Mouse (Mus musculus) T-helper 1 cell (primary cell): ENCODE results near the gene Olfr1219.

Experiments
- in situ Hi-C: fragments of 300-600 bp; cut with MboI, MseI; formaldehyde crosslinking; loops from one replicate; pipeline ENCODE4 v1.15.1; 2025; ENCODE audit warnings: high pct_unique_total_duplicates

Gene Olfr1219

DNA sequence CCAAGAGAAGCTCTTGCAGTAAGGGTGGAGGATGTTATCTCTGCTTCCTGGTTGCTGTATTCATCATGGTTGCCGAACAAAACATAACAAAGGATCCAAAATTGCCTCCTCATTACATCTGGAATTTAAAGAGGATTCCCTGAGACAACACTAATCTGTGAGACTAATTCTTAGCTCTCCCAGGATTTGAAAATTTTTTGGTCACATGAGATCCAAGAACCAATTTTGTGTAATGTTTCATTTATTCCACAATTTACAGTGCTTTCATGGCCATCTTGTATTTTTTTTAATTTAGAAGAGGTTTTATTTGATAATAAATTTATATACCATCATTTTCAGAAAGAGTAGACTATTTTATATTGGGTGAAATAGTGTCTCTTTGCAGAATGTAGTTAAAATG is at the start of gene Olfr1219:
Gene Olfr1219 (minus strand): TSS at position 101 of the 400 bp plus-strand sequence.
- in situ Hi-C loops, result no loop called here

GRCm38 (mm10) chr2:89132954-89133353 is 49.6 kb upstream of the Olfr1219 start, which contains the start of gene Olfr1222:
Olfr1222 (minus strand) TSS chr2:89133054.
- in situ Hi-C loops, result no loop called here

GRCm38 (mm10) chr2:89117183-89117582 is 33.9 kb upstream of the Olfr1219 start, which contains the start of gene Olfr1221:
Olfr1221 (minus strand) TSS chr2:89117283.
- in situ Hi-C loops, result no loop called here

- in situ Hi-C loops, result no loop called here
These were observed 23.4 kb upstream of the Olfr1219 start, which contains the start of gene Olfr1220 for GRCm38 (mm10) chr2:89106735-89107134. Olfr1220 (minus strand) TSS chr2:89106835.

GRCm38 (mm10) chr2:89105651-89106050 is 22.3 kb upstream of the Olfr1219 start:
- in situ Hi-C loops, result no loop called here

DNA sequence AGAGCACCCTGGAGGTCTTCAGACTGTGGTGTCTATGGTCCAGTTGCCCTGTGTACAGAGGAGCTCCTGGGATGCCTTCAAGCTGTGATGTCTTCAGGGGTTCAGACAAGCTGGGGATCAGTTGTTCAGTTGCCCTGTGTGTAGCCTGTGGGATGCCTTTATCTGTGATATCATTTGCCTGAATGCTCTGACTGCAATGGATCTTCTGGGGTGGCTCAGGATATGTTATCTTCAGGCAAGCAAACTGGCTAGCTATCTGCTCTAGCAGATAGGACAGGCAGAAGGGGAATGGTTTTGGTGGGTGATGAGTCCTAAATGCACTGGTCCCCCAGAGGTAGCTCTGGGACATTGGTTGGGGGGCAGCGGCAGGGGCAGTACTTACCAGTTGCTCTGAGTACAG is 10.5 kb upstream of the Olfr1219 start:
- in situ Hi-C loops, result no loop called here

DNA sequence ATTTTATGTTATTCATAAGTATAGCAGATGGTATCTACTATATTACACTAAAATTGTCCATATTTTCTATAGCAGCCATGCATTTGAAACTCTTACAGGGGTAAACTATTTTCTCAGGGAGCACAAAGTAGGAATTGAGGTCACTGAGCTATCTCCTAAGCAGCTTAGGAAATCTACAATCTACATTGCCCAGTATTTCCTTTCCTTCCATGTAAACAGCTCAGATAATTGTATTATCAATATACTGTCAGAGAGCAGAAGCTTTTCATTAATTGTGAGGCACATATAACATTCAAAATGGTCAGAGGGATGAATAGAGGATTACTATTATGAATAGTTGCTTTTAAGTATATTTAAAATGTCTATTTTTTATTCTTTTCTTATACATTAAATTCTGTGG is 1.8 kb downstream of the Olfr1219 start:
- in situ Hi-C loops, result no loop called here

DNA sequence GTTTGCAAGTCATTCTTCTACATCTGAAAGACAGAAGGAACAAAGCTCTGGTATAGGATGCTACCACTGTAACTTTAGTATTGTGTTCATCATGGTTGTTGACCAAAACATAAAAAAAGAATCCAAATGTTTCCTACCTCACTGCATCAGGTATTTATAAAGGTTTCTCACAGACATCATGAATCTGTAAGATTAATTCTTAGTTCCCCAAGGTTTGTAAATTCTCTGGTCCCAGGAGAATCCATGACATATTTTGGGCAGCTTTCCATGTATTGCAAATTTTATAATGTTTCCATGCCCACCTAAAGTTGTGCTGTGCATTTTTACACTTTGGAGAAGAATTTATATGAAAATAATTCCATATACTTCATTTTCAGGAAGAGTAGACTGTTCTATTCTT is 22.2 kb downstream of the Olfr1219 start, which contains the start of gene Olfr1218:
Gene Olfr1218 (minus strand): TSS at position 101 of the 400 bp plus-strand sequence.
- in situ Hi-C loops, result no loop called here

- in situ Hi-C loops, result no loop called here
These were observed 51.3 kb downstream of the Olfr1219 start, which contains the start of gene Olfr1217 for GRCm38 (mm10) chr2:89031965-89032364. Olfr1217 (minus strand) TSS chr2:89032065.
